Mouse (Mus musculus): ENCODE results near the gene Calcrl.
"Not testable (repeated sequence)": the region's sequence is repeated elsewhere in the genome, so short reads cannot be mapped to it uniquely, and the experiment has no call there.

Gene Calcrl

DNA sequence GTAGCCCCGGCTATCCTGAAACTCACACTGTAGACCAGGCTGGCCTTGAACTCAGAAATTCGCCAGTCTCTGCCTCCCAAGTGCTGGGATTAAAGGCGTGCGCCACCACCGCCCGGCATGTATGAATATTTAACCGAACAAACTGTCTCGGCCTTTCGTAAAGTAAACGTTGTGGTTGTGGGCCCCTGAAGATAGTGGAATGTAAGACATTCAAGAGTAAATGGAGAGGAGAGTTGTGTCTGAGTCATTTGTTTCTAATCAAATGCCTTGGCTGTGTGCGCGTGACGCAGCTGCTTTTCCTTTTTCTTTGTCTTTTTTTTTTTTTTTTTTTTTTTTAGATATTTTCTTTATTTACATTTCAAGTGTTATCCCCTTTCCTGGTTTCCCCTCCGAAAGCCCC lies 36.7 kb downstream of the Calcrl start:
- not testable (repeated sequence) for ATAC-seq (ENCODE audit: low TSS enrichment)

DNA sequence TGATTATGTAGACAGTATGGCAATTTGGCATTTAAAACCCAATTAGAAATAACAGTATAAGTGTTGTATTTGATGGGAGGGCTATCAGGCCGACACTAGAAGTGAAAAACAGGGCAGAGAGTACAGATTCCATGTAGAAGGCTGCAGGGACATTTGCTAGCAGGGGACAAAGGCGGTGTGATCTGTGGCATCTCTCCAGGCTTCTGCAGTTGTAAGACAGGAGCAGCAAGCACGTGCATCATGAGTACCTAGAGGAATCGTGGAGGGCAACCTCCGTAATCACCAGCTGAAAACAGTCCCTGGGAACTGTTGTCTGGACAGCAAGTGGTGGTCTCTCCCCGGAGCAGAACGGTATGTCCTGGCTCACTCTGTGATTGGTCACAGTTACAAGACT lies 37.2 kb downstream of the Calcrl start:
- ATAC-seq (ENCODE audit: low TSS enrichment) = no peak

DNA sequence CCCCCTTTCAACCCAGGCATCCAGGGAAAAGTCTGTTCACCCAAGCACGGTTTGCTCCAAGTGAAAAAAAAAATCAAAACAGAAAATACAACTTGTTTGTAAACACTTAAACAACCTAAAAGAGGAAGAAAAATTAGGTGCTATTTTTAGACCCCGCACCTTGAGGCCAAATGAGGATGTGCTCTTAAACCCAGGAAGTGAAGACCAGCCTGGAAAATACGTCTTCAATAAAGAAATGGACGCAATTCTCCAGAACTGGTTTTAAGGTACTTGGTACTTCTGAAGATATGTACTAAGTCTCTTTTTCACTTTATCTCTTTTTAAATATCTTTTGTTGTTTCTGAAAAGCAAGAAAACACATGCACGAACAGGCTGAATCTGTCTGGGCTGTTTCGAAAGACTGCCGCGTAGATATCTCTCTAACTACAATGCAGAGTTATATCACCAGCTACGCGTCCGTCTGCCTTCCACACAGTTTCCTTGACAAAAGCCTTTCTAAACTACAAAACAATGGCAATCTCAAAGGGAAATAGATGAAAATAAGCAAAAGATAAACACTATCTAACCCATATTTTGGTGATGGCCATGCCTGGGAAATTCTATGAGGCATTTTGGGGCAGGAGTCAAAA lies 37.7 kb downstream of the Calcrl start:
- no peak for ATAC-seq (ENCODE audit: low TSS enrichment)

DNA sequence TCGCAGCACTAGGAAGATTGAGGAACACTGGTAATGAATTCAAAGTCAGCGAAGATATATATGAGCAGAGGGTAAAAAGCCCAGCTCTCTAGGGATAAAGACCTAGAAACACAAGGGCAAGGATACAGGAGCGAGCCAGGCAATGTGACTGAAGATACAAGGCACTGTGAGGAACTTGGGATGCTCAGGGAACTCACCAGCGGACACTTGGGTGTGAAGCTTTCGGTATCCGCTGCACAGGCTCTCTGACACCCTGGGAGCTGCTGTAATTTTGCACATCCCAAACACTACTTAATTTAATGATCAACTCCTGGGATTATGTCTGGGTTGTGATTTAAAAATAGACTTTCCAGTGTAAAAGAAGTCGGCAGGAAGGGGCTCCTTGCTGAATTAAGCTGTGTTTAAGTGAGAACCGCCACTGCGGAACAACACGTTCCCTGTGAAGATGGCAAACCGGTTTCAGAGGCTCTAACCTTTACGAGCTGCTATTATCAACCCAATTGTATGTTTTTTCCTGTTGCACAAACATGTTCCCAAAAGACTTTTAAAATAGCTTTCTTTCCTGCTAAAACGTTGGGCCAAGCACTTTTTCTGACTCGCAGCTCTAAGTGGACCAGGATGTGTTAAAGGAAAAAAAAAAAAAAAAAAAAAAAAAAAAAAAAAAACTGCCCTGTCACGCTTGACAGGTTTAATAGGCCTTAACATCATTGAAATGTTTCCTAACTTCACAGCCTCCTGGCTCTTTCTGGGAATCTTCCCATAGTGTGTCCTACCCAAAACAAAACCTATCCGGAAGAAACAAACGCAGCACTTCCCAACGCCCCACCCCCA lies 38.4 kb downstream of the Calcrl start:
- ATAC-seq (ENCODE audit: low TSS enrichment) = no peak

DNA sequence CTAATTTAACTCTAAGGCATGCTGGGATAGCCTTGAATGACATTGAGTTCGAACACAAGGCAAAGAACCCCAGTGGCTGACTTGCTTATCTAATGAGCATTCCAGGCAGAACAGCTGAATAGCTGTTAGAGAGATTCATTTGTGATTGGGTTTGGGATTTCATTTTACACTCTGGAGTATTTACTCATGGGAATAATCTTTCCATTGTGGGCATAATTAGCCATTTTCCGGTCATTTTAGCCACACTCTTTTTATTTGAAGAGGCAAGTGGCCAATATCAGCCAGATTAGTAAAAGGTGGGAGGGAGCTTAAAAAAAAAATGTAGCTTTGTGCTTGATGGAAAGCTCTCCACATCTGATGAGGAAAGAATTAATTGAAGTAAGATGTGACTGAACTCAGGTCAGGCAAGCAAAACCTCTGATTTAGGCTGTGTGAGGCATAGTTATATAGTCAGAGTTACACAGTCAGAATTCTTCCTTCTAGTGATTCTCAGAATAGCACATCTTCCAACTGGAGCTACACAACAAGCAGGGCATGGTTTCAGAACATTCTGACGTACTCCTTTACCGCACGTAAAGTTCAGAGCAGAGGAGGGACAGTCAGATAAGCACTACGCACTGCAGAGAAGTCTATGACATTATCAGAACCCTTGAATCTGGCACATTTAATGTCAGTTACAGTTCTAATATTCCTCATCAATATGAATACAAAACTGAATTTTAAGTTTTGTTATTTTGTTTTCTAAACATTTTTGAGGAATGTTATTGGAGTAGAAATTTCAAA lies 40.1 kb downstream of the Calcrl start:
- no peak for ATAC-seq (ENCODE audit: low TSS enrichment)

DNA sequence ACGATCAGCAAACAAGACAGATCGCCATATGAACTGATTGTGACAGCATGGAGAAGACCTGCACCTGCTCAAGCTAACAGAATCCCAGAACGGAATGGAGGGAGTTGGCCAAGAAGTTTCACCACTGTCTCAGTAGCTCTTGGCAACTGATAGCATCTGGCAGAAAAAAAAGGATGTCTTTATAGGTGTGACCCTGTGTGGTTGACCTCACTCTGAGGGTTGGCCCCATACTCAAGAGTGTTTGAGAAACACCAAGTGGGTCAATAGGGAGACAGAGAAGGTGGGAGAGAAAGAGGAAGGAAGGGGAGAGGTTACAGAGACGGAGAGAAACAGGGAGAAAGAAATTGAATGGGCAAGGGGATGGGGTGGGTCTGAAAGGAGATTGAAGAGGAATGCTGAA lies 41.4 kb downstream of the Calcrl start:
- no peak for ATAC-seq (ENCODE audit: low TSS enrichment)

DNA sequence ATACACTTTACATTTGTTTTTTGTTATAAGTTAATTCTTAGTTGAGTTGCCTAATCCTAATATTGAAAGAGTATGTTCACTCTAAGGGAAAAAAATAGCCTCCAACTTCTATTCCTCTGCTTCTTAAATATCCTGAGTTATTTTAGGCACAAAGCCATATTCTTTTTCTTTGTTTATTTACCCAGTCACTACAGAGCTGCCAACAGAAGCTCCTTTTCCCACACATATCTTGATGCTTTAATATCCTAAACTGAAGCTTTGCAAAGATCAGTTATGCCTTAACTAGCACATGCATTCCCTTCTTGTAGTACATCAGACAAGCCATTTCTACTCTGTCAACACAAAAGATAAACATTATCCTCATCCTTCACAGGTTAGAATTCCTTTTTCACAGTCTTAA lies 42.7 kb downstream of the Calcrl start:
- no peak for ATAC-seq (ENCODE audit: low TSS enrichment)

DNA sequence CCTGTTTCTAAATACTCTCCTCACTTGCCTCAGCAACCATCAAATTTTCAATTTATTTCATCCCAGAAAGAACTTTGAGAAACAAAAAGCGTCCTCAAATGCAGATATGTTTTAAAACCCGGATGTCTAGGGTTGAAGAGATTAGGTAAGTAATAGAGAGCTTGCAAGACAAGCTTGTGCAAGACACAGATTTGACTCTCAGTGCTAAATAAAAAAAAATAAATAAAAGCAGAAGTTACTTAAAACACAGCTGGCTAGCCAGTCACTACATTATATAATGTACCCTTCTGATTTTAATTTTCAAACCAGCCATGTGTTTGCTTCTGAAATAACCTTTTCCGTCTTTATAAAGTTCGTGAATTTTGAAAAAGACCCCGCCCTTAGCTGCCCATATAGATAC lies 43.2 kb downstream of the Calcrl start:
- ATAC-seq (ENCODE audit: low TSS enrichment) = no peak

DNA sequence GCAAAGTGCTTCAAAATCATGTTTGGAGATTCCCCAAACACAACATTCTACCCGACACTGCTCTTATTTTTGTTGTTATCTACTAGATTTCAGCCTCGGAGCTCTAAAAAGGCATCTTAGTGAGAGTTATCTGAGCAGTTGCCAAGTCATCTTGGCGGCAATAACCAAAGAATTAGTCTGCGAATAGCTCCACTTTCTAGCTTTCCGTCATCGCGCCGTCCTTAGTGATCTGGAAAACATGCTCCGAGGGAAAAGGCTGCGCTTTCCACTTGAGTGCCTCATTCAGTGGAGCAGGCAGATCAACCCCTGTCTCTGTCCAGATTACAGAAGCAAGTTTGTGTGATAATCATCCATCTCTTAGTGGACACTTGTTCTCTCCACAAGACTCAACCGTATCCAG lies 44.4 kb downstream of the Calcrl start:
- no peak for ATAC-seq (ENCODE audit: low TSS enrichment)

DNA sequence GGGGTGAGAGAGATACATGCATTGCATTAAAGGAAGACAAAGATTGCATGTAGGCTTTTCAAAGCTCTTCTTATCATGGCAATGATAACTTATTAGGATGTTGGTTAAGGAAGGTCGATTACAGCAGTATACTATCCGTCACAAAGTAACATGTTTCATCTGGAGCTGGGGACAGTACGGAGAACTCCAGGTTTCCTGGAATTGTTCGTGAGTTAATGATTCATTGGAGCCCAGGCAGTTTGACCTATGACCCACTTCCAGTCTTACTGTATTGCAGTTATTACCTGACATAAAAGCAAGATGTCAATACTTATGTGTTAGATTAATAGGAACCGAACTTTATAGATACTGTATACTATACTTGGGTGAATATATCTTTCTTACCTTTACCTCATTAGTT lies 46.5 kb downstream of the Calcrl start:
- ATAC-seq (ENCODE audit: low TSS enrichment) = no peak

DNA sequence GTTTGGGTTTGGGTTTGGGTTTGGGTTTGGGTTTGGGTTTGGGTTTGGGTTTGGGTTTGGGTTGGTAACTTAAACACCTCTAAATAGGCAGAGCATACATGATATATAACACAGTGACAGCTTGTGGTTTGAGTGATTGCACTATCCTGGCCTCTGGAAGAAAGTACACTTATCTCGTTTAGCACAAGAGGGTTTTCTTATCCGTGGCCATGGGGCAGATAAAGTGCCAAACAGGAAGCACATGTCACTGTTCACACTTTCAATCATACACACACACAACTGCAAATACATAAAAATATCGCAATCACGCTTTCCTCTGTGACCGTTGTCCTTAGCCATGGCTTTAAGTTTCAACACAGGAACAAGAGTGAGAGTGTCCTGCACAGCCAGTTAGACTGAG lies 56.0 kb downstream of the Calcrl start:
- no peak for ATAC-seq (ENCODE audit: low TSS enrichment)

DNA sequence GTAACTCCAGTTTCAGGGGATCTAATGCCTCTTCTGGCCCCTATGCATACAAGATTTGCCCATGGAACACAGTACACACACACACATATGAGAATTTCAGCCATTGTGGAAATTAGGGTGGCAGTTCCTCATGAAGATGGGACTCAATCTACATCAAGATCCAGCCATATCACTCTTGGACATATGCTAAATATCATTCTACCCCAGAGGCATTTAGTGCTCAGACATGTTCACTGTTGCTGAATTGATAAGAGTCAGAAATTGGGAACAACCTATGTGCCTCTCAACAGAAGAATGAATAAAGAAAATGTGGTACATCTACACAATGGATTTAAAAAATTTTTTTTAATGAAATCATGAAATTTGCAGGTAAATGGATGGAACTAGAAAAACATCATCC lies 58.5 kb downstream of the Calcrl start:
- ATAC-seq (ENCODE audit: low TSS enrichment) = no peak

DNA sequence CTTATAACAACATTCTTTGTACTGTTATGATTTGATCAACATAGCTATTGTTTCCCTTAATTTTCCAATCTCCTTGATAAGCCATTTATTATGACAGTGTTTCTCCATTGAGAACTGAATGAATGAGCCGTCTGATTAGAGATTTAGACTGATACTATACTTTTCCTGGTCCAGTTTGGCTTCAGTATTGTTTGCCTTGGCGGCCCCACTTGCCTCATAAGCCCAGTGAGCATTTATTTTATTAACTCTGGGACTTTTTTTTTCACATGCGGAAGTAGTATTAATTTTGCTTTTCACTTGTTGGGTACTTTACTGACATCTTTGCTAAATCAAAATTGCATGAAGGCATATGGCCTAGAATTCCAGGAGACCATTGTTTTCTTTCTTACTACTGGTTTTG lies 59.9 kb downstream of the Calcrl start:
- no peak for ATAC-seq (ENCODE audit: low TSS enrichment)

DNA sequence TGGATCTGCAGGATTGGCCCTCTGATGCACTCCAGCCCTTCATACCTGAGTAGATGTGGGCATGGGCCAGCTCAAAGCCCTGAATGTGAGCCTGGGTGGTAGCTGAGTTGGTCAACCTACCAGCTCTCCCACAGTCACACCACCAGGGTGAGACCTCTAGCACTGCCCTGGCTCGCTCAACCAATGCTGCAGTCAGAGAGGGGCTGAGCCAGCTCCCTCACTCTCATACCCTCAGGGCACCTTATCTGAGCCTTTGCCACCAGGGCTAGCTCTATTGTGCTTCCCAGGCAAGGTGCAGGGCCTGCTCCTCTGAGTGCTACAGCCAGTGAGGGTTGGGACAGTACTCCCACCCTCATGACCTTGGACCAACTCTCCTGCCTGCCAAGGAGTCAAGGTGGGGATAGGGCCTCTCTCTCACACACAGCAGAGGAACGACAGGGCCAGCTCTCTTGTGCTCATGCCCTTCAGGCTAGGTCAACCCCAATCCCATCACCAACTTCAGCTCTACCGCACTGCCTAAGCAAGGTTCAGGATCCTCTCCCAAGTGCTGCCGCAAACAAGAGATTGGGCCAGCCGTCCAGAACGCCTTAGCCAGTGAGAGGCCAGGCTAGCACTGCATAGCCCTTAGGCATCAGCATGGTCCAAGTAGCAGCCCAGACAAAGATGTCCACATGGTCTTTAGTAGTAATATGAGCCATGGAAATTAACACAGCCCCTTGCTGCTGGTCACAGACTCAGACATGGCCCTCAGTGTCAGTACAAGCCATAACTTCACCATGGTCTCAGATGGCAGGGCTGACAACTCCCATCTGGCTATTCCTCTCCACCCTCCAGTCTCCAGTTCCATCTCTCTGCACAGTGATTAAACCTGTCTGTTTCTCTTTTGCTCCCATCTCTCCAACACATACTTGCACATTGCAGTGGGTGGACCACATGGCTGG lies 62.2 kb downstream of the Calcrl start:
- ATAC-seq (ENCODE audit: low TSS enrichment) = no peak

DNA sequence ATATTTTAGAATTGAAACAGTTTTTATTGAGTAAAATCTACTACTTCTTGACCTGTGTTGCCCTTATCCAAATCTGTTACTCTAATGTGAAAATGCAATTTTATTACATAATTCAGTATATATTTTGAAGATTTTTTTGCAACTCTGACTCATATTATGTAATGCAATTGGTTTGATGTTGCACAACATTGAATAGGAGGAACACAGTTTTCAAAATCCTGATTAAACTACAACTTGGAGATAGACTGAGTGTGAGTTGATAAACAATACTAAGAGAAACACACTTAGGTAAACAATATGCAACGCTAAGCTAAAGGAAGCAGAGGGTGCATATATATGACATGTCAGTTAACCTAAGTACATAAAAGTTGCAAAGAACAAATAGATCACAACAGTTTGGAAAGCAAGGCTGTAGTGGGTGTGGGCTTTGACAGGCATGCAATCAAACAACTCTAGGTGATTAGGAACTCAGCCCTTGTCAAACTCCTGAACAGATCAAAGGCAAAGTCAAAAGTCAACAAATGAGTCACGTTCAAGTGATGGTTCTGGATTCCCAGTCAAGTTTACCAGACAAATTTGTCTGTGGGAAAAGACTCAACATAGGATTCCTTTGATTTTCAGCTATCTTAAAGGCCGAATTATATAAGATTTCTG lies 66.4 kb downstream of the Calcrl start:
- no peak for ATAC-seq (ENCODE audit: low TSS enrichment)

DNA sequence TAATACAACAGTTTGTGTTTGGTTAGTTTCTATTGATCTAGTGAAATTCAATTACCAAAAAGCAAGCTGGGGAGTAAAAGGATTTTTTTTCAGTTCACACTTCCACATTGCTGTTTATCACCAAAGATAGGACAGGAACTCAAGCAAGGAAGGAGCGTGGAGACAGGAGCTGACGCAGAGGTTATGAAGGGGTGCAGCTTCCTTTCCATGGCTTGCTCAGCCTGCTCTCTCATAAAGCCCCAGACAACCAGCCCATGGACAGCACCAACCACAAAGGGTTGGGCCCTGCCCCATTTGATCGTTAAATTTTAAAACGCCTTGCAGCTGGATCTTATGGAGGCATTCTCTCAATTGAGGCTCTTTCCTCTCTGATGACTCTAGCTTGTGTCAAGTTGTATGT lies 69.9 kb downstream of the Calcrl start:
- no peak for ATAC-seq (ENCODE audit: low TSS enrichment)

DNA sequence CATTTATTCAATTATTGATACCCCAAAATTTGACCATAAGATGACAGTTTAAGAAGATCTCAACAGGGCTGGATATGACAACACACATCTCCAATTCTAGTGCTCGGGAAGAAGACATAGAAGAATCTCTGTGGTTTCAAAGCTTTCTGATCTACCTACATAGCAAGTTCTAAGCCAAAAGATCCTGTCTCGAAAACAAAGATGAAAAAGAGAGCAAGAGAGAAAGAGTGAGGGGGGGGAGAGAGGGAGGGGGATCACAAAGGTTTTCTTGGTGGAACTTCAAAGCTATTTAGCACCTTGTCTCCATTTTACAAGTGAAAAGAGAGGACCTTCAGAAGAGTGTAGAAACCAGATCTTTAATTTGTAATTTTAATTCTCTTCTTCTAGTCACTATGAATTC lies 77.8 kb downstream of the Calcrl start:
- no peak for ATAC-seq (ENCODE audit: low TSS enrichment)

DNA sequence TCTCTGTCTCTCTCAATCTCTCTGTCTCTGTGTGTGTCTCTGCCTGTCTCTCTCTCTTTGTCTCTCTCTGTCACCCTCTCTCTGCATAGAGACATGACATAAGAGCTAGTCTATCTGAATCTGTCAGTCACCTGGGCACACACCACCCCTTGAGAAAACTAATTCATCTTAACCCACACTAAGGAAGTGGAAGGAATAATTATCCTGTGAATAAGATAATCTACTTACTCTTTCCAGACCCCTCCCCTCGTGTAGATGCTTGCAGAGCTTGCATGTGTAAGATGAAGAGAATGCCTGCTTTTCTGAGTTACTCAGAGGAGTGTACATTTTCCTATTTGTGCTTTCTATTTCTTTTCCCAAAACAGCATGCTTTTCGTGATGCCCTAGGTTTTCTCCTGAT lies 81.5 kb downstream of the Calcrl start:
- no peak for ATAC-seq (ENCODE audit: low TSS enrichment)

DNA sequence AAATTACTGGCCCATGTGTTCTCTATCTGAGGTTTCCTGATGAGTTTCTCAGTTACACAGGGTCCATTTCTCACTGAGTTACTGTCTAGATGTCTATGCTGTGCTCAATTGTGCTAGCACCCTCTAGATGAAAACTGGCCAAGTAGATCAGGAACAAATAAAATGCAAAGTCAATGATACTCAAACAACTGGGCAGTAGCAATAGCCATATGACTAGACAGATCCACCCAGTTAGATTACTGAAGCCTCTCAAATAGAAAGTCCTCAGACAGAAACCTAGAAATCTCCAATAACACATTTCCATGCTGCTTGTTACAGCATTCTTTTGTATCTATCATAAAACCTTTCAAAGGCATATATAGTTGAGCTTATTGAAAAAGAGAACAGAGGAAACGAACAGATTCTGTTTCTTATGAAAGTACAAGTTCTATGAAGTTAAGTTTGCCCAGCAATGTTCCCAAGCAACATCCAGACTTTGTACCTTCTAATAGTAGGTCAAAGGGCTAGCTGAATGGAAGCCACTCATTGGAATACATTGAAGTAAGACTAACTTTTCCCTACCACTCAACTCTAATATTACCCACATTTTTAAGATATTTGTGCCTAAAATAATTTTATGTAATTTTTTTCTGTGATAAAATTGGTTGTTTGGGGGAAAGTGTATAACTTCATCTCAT lies 87.3 kb downstream of the Calcrl start:
- no peak for ATAC-seq (ENCODE audit: low TSS enrichment)

DNA sequence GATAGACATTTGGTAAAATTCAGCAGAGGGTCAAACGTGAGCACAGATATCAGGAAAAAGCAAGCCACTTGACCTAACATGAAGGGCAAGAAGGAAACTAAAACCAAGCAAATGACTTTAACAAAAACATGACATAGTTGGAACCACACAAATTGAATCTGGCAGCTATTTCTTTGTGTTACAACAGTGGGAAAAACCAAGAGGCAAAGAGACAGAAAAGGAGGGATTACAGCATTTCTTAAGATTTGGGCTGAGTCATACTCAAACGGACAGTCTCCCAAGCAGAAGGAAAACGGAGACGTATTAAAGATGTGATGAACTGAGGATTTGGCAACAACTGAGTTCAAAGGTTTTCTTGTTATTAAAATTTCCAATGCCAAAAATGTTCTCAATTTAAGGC lies 88.9 kb downstream of the Calcrl start:
- no peak for ATAC-seq (ENCODE audit: low TSS enrichment)

Measured in frontal cortex, adult (tissue).